Comparison of ENCODE assay signal across 8 mouse cellular contexts in genomic region chr7:129663781-129664505, GRCm38 (mm10).
DNase-seq lines count a peak whose midpoint lies in the region; ATAC-seq and TF ChIP-seq lines count a peak whose summit lies in the region.

No protein-coding gene starts in this region.

- peaks cover 20% of the 10 kb centered on the region for H3K4me1 ChIP-seq in midbrain, embryonic 12.5 days

- DNase-seq in frontal cortex, postnatal 14 days (ENCODE audit: low spot score in 2 of 2), result no peak
- DNase-seq in brain, embryonic 14.5 days (ENCODE audit: low read depth), result peak; percentile 80
- peak; percentile 5 to 59 for DNase-seq in kidney, postnatal 25 days
- DNase-seq in heart, postnatal 14 days, result no peak
- DNase-seq in cerebellum, adult 11-12 months, result no peak
- DNase-seq in heart, postnatal 10 days, result no peak

- no peak for TF ChIP-seq CTCF in brain, embryonic 14.5 days (IDR thresholded peaks at IDR 0.05; ENCODE audit: borderline replicate concordance, extremely low read depth, insufficient read depth, insufficient read length)

- intact Hi-C loops in heart, postnatal 14 days (cut with DNase I), result no loop called here
- intact Hi-C loops in heart, postnatal 10 days (cut with DNase I), result no loop called here

- peaks cover 44% of the 10 kb centered on the region for H3K27me3 ChIP-seq in midbrain, embryonic 12.5 days

- H3K9ac ChIP-seq in midbrain, embryonic 12.5 days (replicated peaks), result 0 out of 2 replicates have a peak overlapping the region, but pooled peaks have one; percentile 12

- 23% methylated on average over 12 of the region's 12 CpGs for WGBS in midbrain, embryonic 12.5 days

- peak; percentile 44; the same call in 1 of the 2 replicates for ATAC-seq in frontal cortex, adult (ENCODE audit: low TSS enrichment)
- peak; percentile 47; the same call in 1 of the 2 replicates for ATAC-seq in midbrain, embryonic 12.5 days (ENCODE audit: low FRiP score, low read depth)

- no peak overlapping the region for H3K4me2 ChIP-seq in midbrain, embryonic 12.5 days (replicated peaks)

- H3K27ac ChIP-seq in midbrain, embryonic 12.5 days (replicated peaks), result no peak overlapping the region; the same call in 1 of the 2 replicates

- no peaks in the 10 kb centered on the region for H3K36me3 ChIP-seq in midbrain, embryonic 12.5 days

- no peak overlapping the region for H3K4me3 ChIP-seq in midbrain, embryonic 12.5 days

- no peaks in the 10 kb centered on the region for H3K9me3 ChIP-seq in midbrain, embryonic 12.5 days

- no peak for TF ChIP-seq POLR2A in brain, embryonic 14.5 days (IDR thresholded peaks at IDR 0.05; ENCODE audit: borderline replicate concordance, extremely low read depth, insufficient read depth, insufficient read length, poor library complexity, severe bottlenecking)

Comparison
In these comparisons a context has a peak if more than half of its experiments do, and no peak if none do; other contexts are left out.
1. DNase-seq: peak in brain, embryonic 14.5 days (single experiment) and kidney, postnatal 25 days (2 of 2); none in frontal cortex, postnatal 14 days (0 of 2), heart, postnatal 14 days (0 of 2), cerebellum, adult 11-12 months (single experiment) and heart, postnatal 10 days (0 of 2).